Mouse (Mus musculus) heart, postnatal 4 days (tissue): Measurements from ENCODE around the gene Ccdc91. TPM values are rescaled to one million over a fixed set of nuclear protein-coding genes. Genes with fewer than 3 reads are reported as not detected.

Experiments used
- total RNA-seq, 2 experiments: library from RNA; stranded (reverse); gene quantifications; 2 replicates each; pipeline ENCODE4 v1.2.3; 2021

The Ccdc91 gene
- total RNA-seq, 2 experiments from 2014 or later, result 18.1 to 20.3 TPM

Other genes starting within 250 kb of the Ccdc91 start
- 1 to 10 TPM; 1.3 to 2.0 TPM for gene Pthlh, start 211.6 kb upstream of the Ccdc91 start, total RNA-seq